Mouse (Mus musculus): ENCODE data around the gene Ptgfrn. TPM values are rescaled to one million over a fixed set of nuclear protein-coding genes. Genes with fewer than 3 reads are reported as not detected.

Ptgfrn gene
- polyA plus RNA-seq, 1 experiment from 2014 or later = 0.68 TPM

DNA sequence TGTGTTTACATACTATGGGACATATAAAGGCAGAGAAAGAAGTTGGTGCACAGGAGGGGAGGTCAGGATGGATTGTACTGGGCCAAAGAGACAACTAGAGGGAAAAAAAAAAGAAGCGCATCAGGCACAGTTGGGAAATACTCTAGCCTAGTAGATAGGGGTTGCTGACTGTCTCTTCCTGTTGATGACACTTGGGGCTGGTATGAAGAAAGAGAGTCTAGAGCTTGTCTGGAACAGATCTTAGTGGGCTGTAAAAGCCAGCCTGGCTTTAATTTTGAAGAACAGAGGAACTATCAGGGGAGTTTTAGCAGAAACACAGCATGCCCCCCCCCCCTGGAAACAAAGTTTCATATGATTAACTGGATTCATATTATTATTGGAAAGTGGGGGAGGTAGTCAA, 79.4 kb downstream of the Ptgfrn start:
- 70% methylated on average over 1 of the region's 1 CpGs for WGBS (ENCODE audit: insufficient replicate concordance)
- no peak overlapping the region for H3K9ac ChIP-seq
- H3K27me3 ChIP-seq (replicated peaks) = no peaks in the 10 kb centered on the region
- H3K27ac ChIP-seq = no peak overlapping the region
- no peaks in the 10 kb centered on the region for H3K36me3 ChIP-seq
- H3K4me2 ChIP-seq = no peak overlapping the region
- no peaks in the 10 kb centered on the region for H3K9me3 ChIP-seq (replicated peaks)
- H3K4me3 ChIP-seq = no peak overlapping the region
- no peak for ATAC-seq
- no peaks in the 10 kb centered on the region for H3K4me1 ChIP-seq

DNA sequence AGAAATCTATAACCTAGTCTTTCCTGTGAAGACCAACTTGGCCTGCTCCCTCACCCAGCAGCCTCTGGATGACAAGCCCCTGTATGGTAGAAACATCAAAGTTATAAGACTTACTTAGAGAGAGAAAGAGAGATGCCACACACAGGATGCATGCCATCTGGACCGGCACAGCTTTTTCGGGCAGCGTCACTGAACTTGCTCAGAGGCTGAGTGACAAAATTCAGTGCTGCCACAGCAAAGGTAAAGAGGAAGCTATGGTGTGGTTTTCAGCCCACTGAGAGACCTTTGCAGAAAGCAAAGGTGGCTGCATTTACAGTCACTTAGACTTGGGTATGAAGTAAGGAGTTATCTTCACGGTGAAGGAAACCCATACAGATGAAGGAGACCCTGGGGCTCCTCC, 80.7 kb downstream of the Ptgfrn start, which contains the start of gene Cd101:
Cd101 (minus strand) TSS at position 218 of the 400 bp plus-strand sequence.
- H3K27ac ChIP-seq = no peak within 1 kb of the TSS
- no peak for ATAC-seq
- H3K4me1 ChIP-seq = no peaks in the 10 kb centered on the region
- no peak within 1 kb of the TSS for H3K9ac ChIP-seq
- no peak within 1 kb of the TSS for H3K4me3 ChIP-seq
- no peaks in the 10 kb centered on the region for H3K9me3 ChIP-seq (replicated peaks)
- no peak within 1 kb of the TSS for H3K4me2 ChIP-seq
- 64% methylated on average over 4 of the region's 4 CpGs for WGBS (ENCODE audit: insufficient replicate concordance)
- H3K36me3 ChIP-seq = no peaks in the 10 kb centered on the region
- no peaks in the 10 kb centered on the region for H3K27me3 ChIP-seq (replicated peaks)

DNA sequence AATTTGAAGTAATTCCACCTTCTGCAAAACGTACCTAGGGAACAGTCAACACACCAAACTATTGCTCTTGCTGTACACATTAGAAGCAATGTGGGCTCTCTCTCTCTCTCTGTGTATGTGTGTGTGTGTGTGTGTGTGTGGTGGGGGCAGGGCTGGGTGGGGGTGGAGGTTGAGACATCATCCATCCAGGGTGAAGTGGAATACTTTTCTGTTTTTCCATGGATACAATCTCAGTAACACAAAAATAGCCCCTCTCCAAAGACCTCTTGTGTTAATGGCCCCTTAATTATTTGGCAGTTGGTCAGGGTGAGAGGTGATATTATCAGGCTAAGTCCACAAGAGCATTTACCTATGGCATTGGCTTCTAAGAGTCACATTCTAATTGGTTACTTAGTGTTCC, 83.3 kb downstream of the Ptgfrn start:
- 38% methylated on average over 1 of the region's 1 CpGs for WGBS (ENCODE audit: insufficient replicate concordance)
- no peaks in the 10 kb centered on the region for H3K9me3 ChIP-seq (replicated peaks)

DNA sequence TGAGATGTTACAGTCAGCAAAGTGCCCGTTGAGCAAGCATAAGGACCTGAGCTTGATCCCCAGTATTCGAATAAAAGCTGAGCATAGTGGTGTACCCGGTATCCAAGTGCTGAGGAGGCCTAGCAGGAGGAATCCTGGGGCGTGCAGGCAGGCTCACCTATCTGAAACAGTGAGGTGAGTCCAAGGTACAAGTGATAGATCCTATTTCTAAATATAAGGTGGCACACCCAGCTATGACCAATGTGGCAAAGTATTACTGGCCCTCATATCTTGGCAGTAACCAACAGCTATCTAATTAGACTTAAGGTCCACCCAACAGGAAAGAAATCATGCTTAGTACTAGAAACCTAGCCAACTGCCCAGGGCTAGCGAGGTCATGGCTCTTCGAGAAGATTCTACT, 87.1 kb downstream of the Ptgfrn start:
- ATAC-seq = no peak
- no peaks in the 10 kb centered on the region for H3K36me3 ChIP-seq
- no peaks in the 10 kb centered on the region for H3K4me1 ChIP-seq
- H3K9me3 ChIP-seq (replicated peaks) = no peaks in the 10 kb centered on the region
- 69% methylated on average over 6 of the region's 6 CpGs for WGBS (ENCODE audit: insufficient replicate concordance)
- H3K4me3 ChIP-seq = no peak overlapping the region
- H3K27ac ChIP-seq = no peak overlapping the region
- no peaks in the 10 kb centered on the region for H3K27me3 ChIP-seq (replicated peaks)
- no peak overlapping the region for H3K9ac ChIP-seq
- H3K4me2 ChIP-seq = no peak overlapping the region

More for the DNA sequence above, 83.3 kb downstream of the Ptgfrn start:
- Histone ChIP-seq H3K9ac (no peak overlapping the region), H3K4me2 (no peak overlapping the region), H3K4me3 (no peak overlapping the region), H3K36me3 (no peaks in the 10 kb centered on the region), H3K27ac (no peak overlapping the region), H3K4me1 (no peaks in the 10 kb centered on the region), H3K27me3 (replicated peaks) (no peaks in the 10 kb centered on the region)
- ATAC-seq = no peak

DNA sequence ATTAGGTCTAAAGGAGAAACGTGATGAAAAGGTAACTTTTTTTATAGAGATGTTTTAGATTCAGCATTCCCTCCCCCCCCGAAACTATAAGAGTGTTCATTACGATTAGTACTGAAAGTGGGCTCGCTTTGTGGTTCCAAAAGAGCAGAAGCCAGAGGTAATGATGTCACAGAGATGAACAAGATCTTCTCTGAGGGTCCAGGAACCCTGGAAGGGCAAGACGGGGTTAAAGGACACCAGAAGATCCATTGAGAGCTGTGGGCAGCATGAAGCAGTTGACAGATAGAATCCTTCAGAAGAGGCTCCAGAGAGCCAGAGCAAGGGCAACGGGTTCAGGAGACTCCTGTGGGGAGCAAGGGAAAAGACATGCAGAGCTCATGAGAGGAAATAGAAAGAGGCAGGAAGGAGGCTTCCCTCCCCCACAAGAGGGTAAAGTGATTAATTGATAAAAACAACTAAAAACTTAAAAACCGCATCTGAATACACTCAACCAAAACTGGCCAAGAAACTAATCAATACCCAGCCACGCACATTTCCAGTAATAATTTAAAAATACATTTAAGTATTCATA, 88.5 kb downstream of the Ptgfrn start:
- H3K9me3 ChIP-seq (replicated peaks) = no peaks in the 10 kb centered on the region
- H3K4me1 ChIP-seq = no peaks in the 10 kb centered on the region
- no peak overlapping the region for H3K27ac ChIP-seq
- no peak overlapping the region for H3K4me3 ChIP-seq
- no peak overlapping the region for H3K9ac ChIP-seq
- H3K36me3 ChIP-seq = no peaks in the 10 kb centered on the region
- no peaks in the 10 kb centered on the region for H3K27me3 ChIP-seq (replicated peaks)
- no peak for ATAC-seq
- H3K4me2 ChIP-seq = no peak overlapping the region
- WGBS (ENCODE audit: insufficient replicate concordance) = 46% methylated on average over 8 of the region's 8 CpGs

DNA sequence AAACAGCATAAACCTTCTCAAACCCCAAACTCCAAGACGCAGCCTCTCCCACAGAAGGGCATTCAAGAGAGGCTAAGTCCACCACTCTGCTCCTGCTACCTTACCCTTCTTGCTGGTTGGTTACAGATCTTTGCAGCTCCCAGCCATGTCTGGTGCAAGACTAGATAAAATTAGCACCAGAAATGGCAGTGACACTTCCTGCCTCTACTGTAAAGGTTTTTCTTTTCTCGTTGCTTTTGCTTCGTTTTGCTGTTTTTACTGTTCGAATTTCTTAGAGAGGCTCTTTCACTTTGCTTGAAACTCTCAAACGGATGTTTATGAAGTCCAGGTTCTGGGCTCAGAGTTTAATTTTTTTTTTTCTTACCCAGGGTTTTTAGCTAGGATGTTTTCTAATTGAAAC, 89.0 kb downstream of the Ptgfrn start:
- ATAC-seq = no peak
- Histone ChIP-seq H3K27me3 (replicated peaks) (no peaks in the 10 kb centered on the region), H3K4me2 (no peak overlapping the region), H3K9ac (no peak overlapping the region), H3K36me3 (no peaks in the 10 kb centered on the region), H3K9me3 (replicated peaks) (no peaks in the 10 kb centered on the region), H3K4me1 (no peaks in the 10 kb centered on the region), H3K4me3 (no peak overlapping the region), H3K27ac (no peak overlapping the region)
- 48% methylated on average over 5 of the region's 5 CpGs for WGBS (ENCODE audit: insufficient replicate concordance)

DNA sequence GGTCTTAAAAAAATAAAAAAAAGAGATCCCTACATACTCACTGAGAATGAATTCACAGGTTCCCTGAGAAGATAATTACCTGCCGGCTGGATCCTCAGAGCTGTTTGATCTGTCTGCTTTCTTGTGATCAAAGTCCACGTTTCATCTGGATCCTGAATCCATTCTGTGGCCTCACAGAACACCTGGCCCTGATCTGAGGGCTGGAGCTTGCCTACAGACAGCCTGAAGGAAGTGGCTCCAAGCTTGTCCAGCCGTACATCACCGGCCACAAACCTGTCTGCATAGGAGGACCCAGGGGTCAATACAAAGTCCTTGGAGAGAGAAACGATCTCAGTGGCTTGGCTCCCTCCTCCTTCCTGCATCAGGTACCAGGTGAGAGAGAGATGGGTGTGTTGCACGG, 91.6 kb downstream of the Ptgfrn start:
- Histone ChIP-seq H3K36me3 (no peaks in the 10 kb centered on the region), H3K27me3 (replicated peaks) (no peaks in the 10 kb centered on the region), H3K4me2 (no peak overlapping the region), H3K4me3 (no peak overlapping the region), H3K4me1 (no peaks in the 10 kb centered on the region), H3K27ac (no peak overlapping the region), H3K9ac (no peak overlapping the region), H3K9me3 (replicated peaks) (no peaks in the 10 kb centered on the region)
- WGBS (ENCODE audit: insufficient replicate concordance) = 65% methylated on average over 6 of the region's 6 CpGs
- no peak for ATAC-seq

DNA sequence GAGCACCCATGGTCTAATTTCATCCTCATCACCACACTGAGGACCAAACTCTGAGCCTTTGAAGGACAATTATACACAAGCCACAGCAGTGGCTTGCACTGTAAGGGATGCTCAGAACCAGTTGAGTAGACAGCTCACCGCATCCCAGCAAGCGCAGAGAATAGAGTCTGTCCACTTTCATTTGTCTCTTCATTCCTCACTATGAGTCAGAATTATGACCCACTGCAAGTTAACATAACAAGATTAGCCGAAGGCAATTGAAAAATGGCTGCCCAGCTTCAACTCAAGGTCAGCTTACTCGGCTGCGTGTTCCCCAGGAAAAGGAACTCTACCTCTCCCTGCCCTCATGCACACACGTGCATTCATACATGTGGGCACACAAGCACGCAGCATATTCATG, 94.0 kb downstream of the Ptgfrn start:
- 71% methylated on average over 7 of the region's 7 CpGs for WGBS (ENCODE audit: insufficient replicate concordance)
- no peak overlapping the region for H3K27ac ChIP-seq
- no peak for ATAC-seq

DNA sequence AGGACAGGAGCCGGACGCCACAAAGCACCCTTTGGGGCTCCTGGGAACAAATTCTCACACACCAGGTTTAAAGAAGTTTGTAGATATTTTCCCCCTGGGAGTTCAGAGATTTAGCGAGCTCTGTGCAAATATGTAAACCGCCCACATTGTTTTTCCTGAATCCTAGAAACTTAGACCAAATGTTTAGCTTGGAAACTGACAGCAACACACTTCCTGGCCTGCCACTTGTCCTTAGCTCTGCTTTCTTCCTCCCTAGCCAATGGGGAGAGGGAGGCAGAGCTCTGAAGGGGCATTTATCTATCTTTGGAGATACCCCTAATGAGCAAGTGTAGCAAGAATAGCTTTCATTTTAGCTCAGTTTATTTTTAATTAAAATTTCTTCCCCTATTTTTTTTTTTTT, 94.8 kb downstream of the Ptgfrn start:
- no peak for ATAC-seq

More for the DNA sequence above, 94.0 kb downstream of the Ptgfrn start:
- H3K27me3 ChIP-seq (replicated peaks) = no peaks in the 10 kb centered on the region
- no peak overlapping the region for H3K9ac ChIP-seq
- H3K4me3 ChIP-seq = no peak overlapping the region
- no peaks in the 10 kb centered on the region for H3K4me1 ChIP-seq
- no peak overlapping the region for H3K4me2 ChIP-seq
- no peaks in the 10 kb centered on the region for H3K36me3 ChIP-seq
- no peaks in the 10 kb centered on the region for H3K9me3 ChIP-seq (replicated peaks)

DNA sequence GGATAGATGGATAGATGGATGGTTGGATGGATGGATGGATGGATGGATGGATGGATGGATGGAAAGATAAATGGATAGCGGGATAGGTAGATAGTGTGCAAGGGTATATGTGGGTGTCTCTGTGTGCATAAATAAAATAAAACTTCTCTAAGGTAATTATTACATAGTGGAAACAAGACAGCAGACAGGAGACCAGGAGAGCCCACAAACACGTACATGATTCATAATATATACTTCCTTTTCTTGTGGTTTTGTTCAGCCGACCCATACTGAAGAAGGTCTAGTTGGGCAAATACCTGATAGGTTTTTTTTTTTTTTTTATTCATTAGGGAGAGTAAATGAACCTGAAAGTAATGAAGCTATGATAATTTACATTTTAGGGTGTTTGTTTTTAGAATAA, 96.5 kb downstream of the Ptgfrn start:
- Histone ChIP-seq H3K9ac (no peak overlapping the region), H3K36me3 (no peaks in the 10 kb centered on the region), H3K9me3 (replicated peaks) (no peaks in the 10 kb centered on the region), H3K4me1 (no peaks in the 10 kb centered on the region), H3K27ac (no peak overlapping the region), H3K4me2 (no peak overlapping the region), H3K4me3 (no peak overlapping the region), H3K27me3 (replicated peaks) (no peaks in the 10 kb centered on the region)
- ATAC-seq = no peak
- WGBS (ENCODE audit: insufficient replicate concordance) = 53% methylated on average over 3 of the region's 3 CpGs

More for the DNA sequence above, 94.8 kb downstream of the Ptgfrn start:
- Histone ChIP-seq H3K4me2 (no peak overlapping the region), H3K36me3 (no peaks in the 10 kb centered on the region), H3K27me3 (replicated peaks) (no peaks in the 10 kb centered on the region), H3K4me1 (no peaks in the 10 kb centered on the region), H3K9me3 (replicated peaks) (no peaks in the 10 kb centered on the region), H3K9ac (no peak overlapping the region), H3K27ac (no peak overlapping the region), H3K4me3 (no peak overlapping the region)
- 55% methylated on average over 4 of the region's 4 CpGs for WGBS (ENCODE audit: insufficient replicate concordance)

DNA sequence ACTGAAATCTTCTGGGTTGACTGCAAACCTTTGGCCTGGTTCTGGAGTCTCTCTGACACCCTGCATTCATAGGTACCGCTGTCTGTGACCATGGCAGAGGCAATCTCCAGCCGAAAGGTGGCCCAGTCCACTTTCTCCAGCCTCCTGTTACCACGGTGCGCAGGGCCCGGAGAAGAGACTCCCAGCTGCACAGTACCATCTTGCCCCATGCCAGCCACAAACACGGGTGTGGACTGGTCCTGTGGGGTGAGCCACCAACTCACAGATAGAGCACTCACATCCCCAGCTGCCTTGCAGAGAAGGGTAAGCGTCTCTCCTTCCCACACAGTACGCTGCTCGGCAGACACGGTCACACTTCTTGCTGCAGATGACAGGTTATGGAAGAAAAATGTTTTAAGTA, 97.1 kb downstream of the Ptgfrn start:
- Histone ChIP-seq H3K27ac (no peak overlapping the region), H3K9ac (no peak overlapping the region), H3K4me2 (no peak overlapping the region), H3K9me3 (replicated peaks) (no peaks in the 10 kb centered on the region), H3K4me1 (no peaks in the 10 kb centered on the region), H3K4me3 (no peak overlapping the region), H3K27me3 (replicated peaks) (no peaks in the 10 kb centered on the region), H3K36me3 (no peaks in the 10 kb centered on the region)
- 79% methylated on average over 10 of the region's 10 CpGs for WGBS (ENCODE audit: insufficient replicate concordance)
- ATAC-seq = no peak

DNA sequence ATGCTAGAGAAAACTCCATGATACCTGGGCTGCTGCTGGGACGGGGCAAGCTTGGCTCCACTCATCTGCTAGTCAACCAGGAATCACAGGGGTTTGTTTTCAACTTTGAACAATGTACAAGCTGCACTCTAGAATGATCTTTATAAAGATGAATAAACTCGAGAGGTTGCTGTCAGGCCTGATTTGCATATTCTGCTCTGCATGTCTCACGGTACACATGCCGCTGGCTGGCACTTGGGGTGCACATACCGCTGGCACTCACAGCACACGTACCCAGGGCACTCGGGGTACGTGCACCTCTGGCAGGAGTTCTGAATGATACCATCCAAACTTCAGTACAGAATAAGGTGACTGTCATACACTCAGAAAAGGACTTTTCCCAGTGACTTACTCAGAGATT, 97.5 kb downstream of the Ptgfrn start:
- H3K4me2 ChIP-seq = no peak overlapping the region
- H3K9ac ChIP-seq = no peak overlapping the region
- no peaks in the 10 kb centered on the region for H3K9me3 ChIP-seq (replicated peaks)
- H3K4me1 ChIP-seq = no peaks in the 10 kb centered on the region
- no peak overlapping the region for H3K4me3 ChIP-seq
- no peaks in the 10 kb centered on the region for H3K27me3 ChIP-seq (replicated peaks)
- H3K36me3 ChIP-seq = no peaks in the 10 kb centered on the region
- WGBS (ENCODE audit: insufficient replicate concordance) = 70% methylated on average over 8 of the region's 8 CpGs
- H3K27ac ChIP-seq = no peak overlapping the region
- ATAC-seq = no peak

DNA sequence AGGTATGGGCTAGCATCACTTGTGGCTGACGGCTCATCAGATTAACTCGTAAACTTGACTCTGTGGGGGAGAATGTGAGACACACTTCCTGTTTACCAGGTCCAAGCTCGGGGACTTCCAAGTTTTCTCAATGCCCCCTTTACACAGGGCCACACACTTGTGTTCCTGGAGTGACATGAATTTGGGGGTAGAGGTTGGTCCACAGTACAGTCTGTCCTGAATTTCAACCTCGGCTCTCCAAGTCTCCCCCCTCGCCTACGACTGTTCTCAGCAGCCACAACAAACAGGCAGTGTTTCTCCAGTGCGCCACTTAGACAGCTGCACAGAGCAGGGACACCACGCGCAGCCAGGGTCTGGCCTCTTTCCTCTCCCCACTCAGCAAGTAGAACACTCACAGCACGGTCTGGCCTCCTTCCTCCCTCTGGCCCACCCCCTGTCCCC, 97.9 kb downstream of the Ptgfrn start:
- Histone ChIP-seq H3K4me3 (no peak overlapping the region), H3K4me2 (no peak overlapping the region), H3K9ac (no peak overlapping the region), H3K27me3 (replicated peaks) (no peaks in the 10 kb centered on the region), H3K9me3 (replicated peaks) (no peaks in the 10 kb centered on the region), H3K36me3 (no peaks in the 10 kb centered on the region), H3K27ac (no peak overlapping the region), H3K4me1 (0 out of 2 replicates have a peak, but pooled peaks cover 3% of the 10 kb centered on the region)
- 60% methylated on average over 10 of the region's 10 CpGs for WGBS (ENCODE audit: insufficient replicate concordance)
- no peak for ATAC-seq
